Mouse (Mus musculus) midbrain, embryonic 10.5 days (tissue): ENCODE measurements around the gene Tradd. TPM values are rescaled to one million over a fixed set of nuclear protein-coding genes. Genes with fewer than 3 reads are reported as not detected.

Source experiments
- DNase-seq: peaks from one replicate; pipeline ENCODE4 v3.0.0-alpha.2; 2017; ENCODE audit warnings: low spot score
- H3K27ac ChIP-seq: fragments of 300-500 bp; sonication (generic); replicated peaks from 2 replicates; pipeline ENCODE4 v1.5.1; 2016; ENCODE audit warnings: mild to moderate bottlenecking
- H3K27me3 ChIP-seq: fragments of 300-500 bp; sonication (generic); 2 replicates; pipeline ENCODE4 v1.6.1; 2016; ENCODE audit warnings: low read depth, mild to moderate bottlenecking; ENCODE audit not compliant: poor library complexity, severe bottlenecking
- H3K36me3 ChIP-seq: fragments of 300-500 bp; sonication (generic); 2 replicates; pipeline ENCODE4 v1.6.1; 2016; ENCODE audit warnings: mild to moderate bottlenecking, moderate library complexity
- H3K4me1 ChIP-seq: fragments of 300-500 bp; sonication (generic); 2 replicates; pipeline ENCODE4 v1.6.1; 2016
- H3K4me3 ChIP-seq: fragments of 300-500 bp; sonication (generic); 2 replicates; pipeline ENCODE4 v1.5.1; 2016; ENCODE audit warnings: mild to moderate bottlenecking, moderate library complexity
- H3K9me3 ChIP-seq: fragments of 300-500 bp; sonication (generic); replicated peaks from 2 replicates; pipeline ENCODE4 v1.6.1; 2016; ENCODE audit warnings: mild to moderate bottlenecking
- WGBS: fragments of 180-500 bp; shearing (Covaris S2); methylation state at CpG from one replicate; pipeline ENCODE4 v1.1.7; 2016; 5-methylcytosine and 5-hydroxymethylcytosine counted together
- polyA plus RNA-seq: library from polyadenylated mRNA; unstranded; fragments of >200 nt; fragmentation: Nextera tagmentation; extraction: Ambion mirVana; gene quantifications from 2 replicates; pipeline ENCODE4 v1.2.1, GENCODE M21; 2016

Gene Tradd
- polyA plus RNA-seq, 1 experiment from 2014 or later, result 14.6 TPM

GRCm38 (mm10) chr8:105261326-105261980 lies 3.0 kb downstream of the Tradd start:
- WGBS, result 86% methylated on average over 12 of the region's 12 CpGs
- H3K36me3 ChIP-seq, result no peaks in the 10 kb centered on the region
- no peak overlapping the region for H3K4me3 ChIP-seq
- peaks cover 32% of the 10 kb centered on the region for H3K4me1 ChIP-seq
- peaks cover 100% of the 10 kb centered on the region for H3K27me3 ChIP-seq
- H3K27ac ChIP-seq, result no peak overlapping the region
- DNase-seq, result no peak
- peaks cover 5% of the 10 kb centered on the region for H3K9me3 ChIP-seq

- peaks cover 100% of the 10 kb centered on the region for H3K27me3 ChIP-seq
- H3K27ac ChIP-seq, result no peak overlapping the region
- H3K36me3 ChIP-seq, result no peaks in the 10 kb centered on the region
- peaks cover 33% of the 10 kb centered on the region for H3K4me1 ChIP-seq
- no peak for DNase-seq
- no peak overlapping the region for H3K4me3 ChIP-seq
- H3K9me3 ChIP-seq, result no peaks in the 10 kb centered on the region
- 63% methylated on average over 7 of the region's 7 CpGs for WGBS
These were observed 3.9 kb downstream of the Tradd start for GRCm38 (mm10) chr8:105260371-105261099.

GRCm38 (mm10) chr8:105259721-105260320 lies 4.6 kb downstream of the Tradd start:
- no peaks in the 10 kb centered on the region for H3K9me3 ChIP-seq
- DNase-seq, result peak; percentile 86
- H3K4me1 ChIP-seq, result peaks cover 37% of the 10 kb centered on the region
- 4% methylated on average over 30 of the region's 30 CpGs for WGBS
- peaks cover 100% of the 10 kb centered on the region for H3K27me3 ChIP-seq
- H3K27ac ChIP-seq, result no peak overlapping the region
- H3K4me3 ChIP-seq, result peak overlapping the region; percentile 51
- no peaks in the 10 kb centered on the region for H3K36me3 ChIP-seq

DNA sequence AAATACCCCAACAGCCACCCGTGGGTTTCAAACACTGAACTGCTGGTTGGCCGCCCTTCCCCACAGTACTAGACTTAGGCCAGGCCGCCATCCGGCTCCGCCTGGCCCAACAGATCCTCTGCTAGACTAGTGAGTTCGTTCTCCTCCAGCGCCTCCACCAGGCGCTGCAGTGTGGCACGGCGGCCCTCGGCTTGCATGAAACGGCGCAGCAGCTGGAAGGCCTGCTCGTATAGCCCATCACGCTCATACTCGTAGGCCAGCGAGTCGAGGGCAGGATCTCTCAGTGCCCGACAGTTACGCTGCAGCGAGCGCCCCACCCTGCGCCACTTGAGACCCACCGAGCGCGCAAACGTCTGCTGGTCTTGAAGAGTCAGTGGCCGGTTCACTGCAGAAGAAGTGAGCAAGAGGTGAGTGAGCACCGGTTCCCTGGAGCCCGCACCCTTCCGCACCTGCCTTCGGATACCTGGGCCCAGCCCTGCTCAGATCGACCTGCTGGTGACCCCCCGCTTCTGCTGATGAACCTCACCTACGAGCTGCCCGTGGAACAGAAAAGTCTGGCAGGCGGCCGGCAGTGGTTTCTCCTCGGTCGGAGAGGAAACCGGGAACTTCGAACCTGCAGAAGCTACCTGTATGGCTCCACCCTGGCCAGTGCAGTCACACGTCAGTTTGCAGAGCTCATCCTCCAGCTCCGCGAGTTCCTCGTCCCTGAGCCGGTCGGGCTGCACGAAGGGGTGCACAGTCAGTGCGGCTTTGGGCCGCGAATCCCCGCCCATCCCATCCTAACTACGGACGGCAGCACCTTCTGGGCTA lies 5.3 kb downstream of the Tradd start:
- Histone ChIP-seq H3K9me3 (no peaks in the 10 kb centered on the region), H3K4me3 (peak overlapping the region; percentile 51), H3K27me3 (peaks cover 97% of the 10 kb centered on the region), H3K4me1 (peaks cover 36% of the 10 kb centered on the region), H3K36me3 (no peaks in the 10 kb centered on the region), H3K27ac (no peak overlapping the region)
- WGBS, result 1% methylated on average over 55 of the region's 55 CpGs
- DNase-seq, result peak; percentile 69

GRCm38 (mm10) chr8:105257318-105258114 lies 6.9 kb downstream of the Tradd start:
- Histone ChIP-seq H3K4me1 (peaks cover 39% of the 10 kb centered on the region), H3K4me3 (no peak overlapping the region), H3K36me3 (peaks cover 9% of the 10 kb centered on the region), H3K27ac (no peak overlapping the region), H3K27me3 (peaks cover 81% of the 10 kb centered on the region), H3K9me3 (no peaks in the 10 kb centered on the region)
- WGBS, result 70% methylated on average over 7 of the region's 7 CpGs
- no peak for DNase-seq

GRCm38 (mm10) chr8:105254966-105255350 lies 9.5 kb downstream of the Tradd start, which contains the start of gene B3gnt9:
B3gnt9 (minus strand) TSS chr8:105255153.
- Histone ChIP-seq H3K4me1 (peaks cover 39% of the 10 kb centered on the region), H3K36me3 (peaks cover 35% of the 10 kb centered on the region), H3K27ac (peak within 1 kb of the TSS; percentile 83), H3K9me3 (no peaks in the 10 kb centered on the region), H3K27me3 (peaks cover 55% of the 10 kb centered on the region), H3K4me3 (peak within 1 kb of the TSS; percentile 76)
- under 1% methylated on average over 14 of the region's 14 CpGs for WGBS
- DNase-seq, result peak; percentile 59

DNA sequence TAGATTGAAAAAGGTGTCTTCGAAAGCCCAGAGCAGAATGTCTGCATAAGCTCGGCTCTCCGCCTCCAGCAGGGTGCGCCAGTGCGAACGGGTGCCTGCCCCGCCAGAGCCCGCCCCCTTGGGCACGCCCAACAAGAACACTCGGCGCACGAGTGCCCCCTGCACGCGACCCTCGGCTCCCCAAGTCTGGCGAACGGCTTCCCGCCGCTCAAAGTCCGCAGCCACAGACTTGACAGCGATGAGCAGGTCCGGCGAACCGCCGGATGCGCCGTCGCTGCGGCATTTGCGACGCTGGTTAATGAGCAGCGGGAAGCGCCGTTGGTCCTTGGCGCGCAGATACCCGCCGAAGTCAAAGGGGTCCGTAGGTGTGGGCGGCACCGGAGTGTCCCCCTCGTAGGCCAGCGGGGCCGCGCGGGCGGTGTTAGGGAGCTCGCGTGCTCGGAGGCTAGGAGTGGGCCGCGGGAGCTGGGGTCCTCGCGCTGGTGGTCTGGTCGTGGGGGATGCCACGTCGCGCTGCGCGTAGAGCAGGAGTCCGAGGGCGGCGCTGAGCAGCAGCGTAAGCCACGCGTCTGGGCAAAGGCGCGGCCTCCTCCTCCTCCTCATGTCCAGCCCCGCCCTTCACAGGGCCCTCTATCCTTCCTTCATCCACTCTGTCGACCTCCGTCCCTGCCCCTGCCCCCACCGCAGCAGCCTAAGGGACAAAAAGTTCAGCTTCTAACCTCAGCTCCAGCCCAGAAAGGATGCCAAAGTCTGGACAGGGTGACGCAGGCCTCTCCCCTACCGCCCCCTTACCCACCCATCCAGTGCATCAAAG lies 10.1 kb downstream of the Tradd start:
- peaks cover 49% of the 10 kb centered on the region for H3K27me3 ChIP-seq
- peak; percentile 90 for DNase-seq
- H3K27ac ChIP-seq, result peak overlapping the region; percentile 83
- no peaks in the 10 kb centered on the region for H3K9me3 ChIP-seq
- under 1% methylated on average over 74 of the region's 74 CpGs for WGBS
- H3K4me3 ChIP-seq, result peak overlapping the region; percentile 76
- peaks cover 33% of the 10 kb centered on the region for H3K4me1 ChIP-seq
- H3K36me3 ChIP-seq, result peaks cover 41% of the 10 kb centered on the region

- peaks cover 43% of the 10 kb centered on the region for H3K27me3 ChIP-seq
- H3K27ac ChIP-seq, result peak overlapping the region; percentile 83; the same call in 1 of the 2 replicates
- peaks cover 27% of the 10 kb centered on the region for H3K4me1 ChIP-seq
- WGBS, result 34% methylated on average over 20 of the region's 20 CpGs
- DNase-seq, result no peak
- H3K9me3 ChIP-seq, result no peaks in the 10 kb centered on the region
- peaks cover 47% of the 10 kb centered on the region for H3K36me3 ChIP-seq
- H3K4me3 ChIP-seq, result peak overlapping the region; percentile 76
These were observed 10.7 kb downstream of the Tradd start for GRCm38 (mm10) chr8:105253766-105254151.

GRCm38 (mm10) chr8:105252680-105253537 lies 11.5 kb downstream of the Tradd start:
- Histone ChIP-seq H3K27ac (no peak overlapping the region), H3K36me3 (peaks cover 55% of the 10 kb centered on the region), H3K27me3 (peaks cover 35% of the 10 kb centered on the region), H3K4me1 (peaks cover 22% of the 10 kb centered on the region), H3K9me3 (no peaks in the 10 kb centered on the region), H3K4me3 (no peak overlapping the region)
- 87% methylated on average over 10 of the region's 10 CpGs for WGBS
- DNase-seq, result no peak

DNA sequence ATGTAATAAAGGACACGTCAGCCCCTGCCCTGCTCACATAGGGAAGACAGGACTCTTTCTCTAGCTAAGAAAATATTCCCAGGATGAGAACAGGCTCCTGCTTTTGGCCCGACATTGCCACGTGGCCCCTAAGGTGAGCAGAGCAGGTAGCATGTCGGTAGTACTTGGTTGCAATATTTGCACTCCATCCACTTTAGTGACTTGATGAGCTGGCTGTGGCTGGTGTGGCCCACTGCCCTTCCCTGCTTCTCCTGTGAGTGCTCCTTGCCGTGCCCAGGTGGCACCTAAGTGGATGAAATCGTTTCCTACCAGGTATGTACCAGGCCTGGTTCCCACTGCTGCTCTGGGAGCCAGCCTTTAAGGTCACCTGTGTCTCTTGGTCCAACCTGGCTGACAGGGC lies 12.5 kb downstream of the Tradd start:
- H3K36me3 ChIP-seq, result peaks cover 65% of the 10 kb centered on the region
- H3K9me3 ChIP-seq, result no peaks in the 10 kb centered on the region
- no peak overlapping the region for H3K27ac ChIP-seq
- WGBS, result 89% methylated on average over 6 of the region's 6 CpGs
- no peak overlapping the region for H3K4me3 ChIP-seq
- H3K4me1 ChIP-seq, result peaks cover 22% of the 10 kb centered on the region
- peaks cover 25% of the 10 kb centered on the region for H3K27me3 ChIP-seq
- DNase-seq, result no peak
